ENCODE assay signal across 8 mouse cellular contexts in genomic region chr12:108763057-108763796, GRCm38 (mm10). TPM values are rescaled to one million over a fixed set of nuclear protein-coding genes. Genes with fewer than 3 reads are reported as not detected.
DNase-seq lines count a peak whose midpoint lies in the region; ATAC-seq and TF ChIP-seq lines count a peak whose summit lies in the region.

No protein-coding gene starts in this region.

- H3K4me1 ChIP-seq in hindbrain, postnatal 0 days (ENCODE audit: insufficient read depth, low read length), result no peaks in the 10 kb centered on the region; the same call in 1 of the 2 replicates
- H3K4me1 ChIP-seq in hindbrain, embryonic 14.5 days (replicated peaks; ENCODE audit: control insufficient read depth, insufficient read depth, low read length), result peaks cover 13% of the 10 kb centered on the region; the same call in 1 of the 2 replicates
- H3K4me1 ChIP-seq in bone marrow, adult 2 months (ENCODE audit: control insufficient read depth, insufficient read depth, low read length), result peaks cover 11% of the 10 kb centered on the region

- TF ChIP-seq CTCF in hindbrain, postnatal 0 days (IDR thresholded peaks at IDR 0.05; ENCODE audit: low read depth), result peak; percentile 46
- TF ChIP-seq CTCF in bone marrow, adult 2 months (IDR thresholded peaks at IDR 0.05; ENCODE audit: control insufficient read depth, insufficient read depth, low read length), result peak; percentile 66

- H3K4me2 ChIP-seq in hindbrain, postnatal 0 days (ENCODE audit: low read depth, low read length), result no peak overlapping the region
- H3K4me2 ChIP-seq in hindbrain, embryonic 14.5 days (replicated peaks), result no peak overlapping the region

- H3K27ac ChIP-seq in hindbrain, postnatal 0 days, result no peak overlapping the region
- no peak overlapping the region for H3K27ac ChIP-seq in hindbrain, embryonic 14.5 days
- peak overlapping the region; percentile 78 for H3K27ac ChIP-seq in bone marrow, adult 2 months (ENCODE audit: control insufficient read depth, insufficient read depth, low read depth, low read length, poor library complexity)

- no peaks in the 10 kb centered on the region for H3K36me3 ChIP-seq in hindbrain, postnatal 0 days (ENCODE audit: insufficient read depth, low read length)
- H3K36me3 ChIP-seq in hindbrain, embryonic 14.5 days (replicated peaks; ENCODE audit: control insufficient read depth, insufficient read depth), result no peaks in the 10 kb centered on the region

- DNase-seq in hindbrain, postnatal 0 days (ENCODE audit: low spot score), result no peak
- DNase-seq in hindbrain, embryonic 14.5 days (ENCODE audit: low spot score), result no peak
- DNase-seq in urinary bladder, postnatal 25 days (ENCODE audit: low spot score), result no peak
- no peak for DNase-seq in left cerebral cortex, adult 18-20 months (ENCODE audit: low spot score in 2 of 2)
- no peak for DNase-seq in frontal cortex, postnatal 36 days (ENCODE audit: low spot score in 2 of 2)

- H3K27me3 ChIP-seq in hindbrain, postnatal 0 days (ENCODE audit: insufficient read depth, low read length), result no peaks in the 10 kb centered on the region
- H3K27me3 ChIP-seq in hindbrain, embryonic 14.5 days (ENCODE audit: control insufficient read depth, insufficient read depth, low read length), result no peaks in the 10 kb centered on the region

- WGBS in hindbrain, postnatal 0 days, result 71% methylated on average over 9 of the region's 9 CpGs
- WGBS in hindbrain, embryonic 14.5 days, result 65% methylated on average over 9 of the region's 9 CpGs
- 10% methylated on average over 9 of the region's 9 CpGs for WGBS in bone marrow, adult 2 months

- no peak overlapping the region for H3K9ac ChIP-seq in hindbrain, postnatal 0 days (replicated peaks; ENCODE audit: low read length)
- no peak overlapping the region for H3K9ac ChIP-seq in hindbrain, embryonic 14.5 days

- no peaks in the 10 kb centered on the region for H3K9me3 ChIP-seq in hindbrain, postnatal 0 days (ENCODE audit: low read length)
- no peaks in the 10 kb centered on the region for H3K9me3 ChIP-seq in hindbrain, embryonic 14.5 days (ENCODE audit: control insufficient read depth, low read length)

- ATAC-seq in hindbrain, postnatal 0 days, result no peak
- no peak for ATAC-seq in hindbrain, embryonic 14.5 days (ENCODE audit: low FRiP score)
- peak; percentile 24 to 27 for ATAC-seq in hematopoietic stem cell, adult 5-6 weeks (replicated peaks in 1 of 2; ENCODE audit: insufficient read depth in 1 of 2, low FRiP score in 2 of 2, low TSS enrichment in 1 of 2, low read depth in 1 of 2, poor library complexity in 2 of 2, severe bottlenecking in 2 of 2)
- peak; percentile 45 for ATAC-seq in neutrophil, adult 5-6 weeks (ENCODE audit: extremely low read depth, insufficient number of reproducible peaks, low FRiP score, poor library complexity, severe bottlenecking)

- no peak overlapping the region for H3K4me3 ChIP-seq in hindbrain, postnatal 0 days (ENCODE audit: low read length)
- no peak overlapping the region for H3K4me3 ChIP-seq in hindbrain, embryonic 14.5 days (replicated peaks; ENCODE audit: low read length)
- peak overlapping the region; percentile 25 for H3K4me3 ChIP-seq in bone marrow, adult 2 months (replicated peaks; ENCODE audit: control insufficient read depth, low read depth, low read length)

- no peak for TF ChIP-seq POLR2A in bone marrow, adult 2 months (IDR thresholded peaks at IDR 0.05; ENCODE audit: borderline replicate concordance, control insufficient read depth, low read depth, low read length)

RNA-seq across cellular contexts. Expression of gene Yy1, which starts 29.5 kb away (rescaled TPM):
- total RNA-seq in hindbrain, postnatal 0 days (2014; rRNA removed), result 29.6 and 30.2 TPM in 2 replicates
- polyA plus RNA-seq in hindbrain, postnatal 0 days (2015; fragmentation: Nextera tagmentation; extraction: Ambion mirVana), result 7.9 and 8.2 TPM in 2 replicates
- polyA plus RNA-seq in hindbrain, embryonic 14.5 days (2014; fragmentation: Nextera tagmentation; extraction: Ambion mirVana), result 14.9 and 16.0 TPM in 2 replicates
- 16.3 and 35.4 TPM in 2 replicates for polyA plus RNA-seq in bone marrow, adult 2 months (2011; ENCODE audit: insufficient read depth, insufficient read length, low replicate concordance, missing spikeins)
- 71.9 and 76.6 TPM in 2 replicates for total RNA-seq in hematopoietic stem cell, adult 5-6 weeks (2017)
- 67.2 and 70.1 TPM in 2 replicates for total RNA-seq in neutrophil, adult 5-6 weeks (2017)
- total RNA-seq in left cerebral cortex, adult 18-20 months (2021), result 10 to 100 TPM; 47.6 to 48.6 TPM

Comparison
In these comparisons a context has a peak if more than half of its experiments do, and no peak if none do; other contexts are left out.
1. ATAC-seq: peak in hematopoietic stem cell, adult 5-6 weeks (2 of 2) and neutrophil, adult 5-6 weeks (single experiment); none in hindbrain, postnatal 0 days (single experiment) and hindbrain, embryonic 14.5 days (single experiment).